Comparison of ENCODE assay signal across 10 mouse cellular contexts in the genomic region with DNA sequence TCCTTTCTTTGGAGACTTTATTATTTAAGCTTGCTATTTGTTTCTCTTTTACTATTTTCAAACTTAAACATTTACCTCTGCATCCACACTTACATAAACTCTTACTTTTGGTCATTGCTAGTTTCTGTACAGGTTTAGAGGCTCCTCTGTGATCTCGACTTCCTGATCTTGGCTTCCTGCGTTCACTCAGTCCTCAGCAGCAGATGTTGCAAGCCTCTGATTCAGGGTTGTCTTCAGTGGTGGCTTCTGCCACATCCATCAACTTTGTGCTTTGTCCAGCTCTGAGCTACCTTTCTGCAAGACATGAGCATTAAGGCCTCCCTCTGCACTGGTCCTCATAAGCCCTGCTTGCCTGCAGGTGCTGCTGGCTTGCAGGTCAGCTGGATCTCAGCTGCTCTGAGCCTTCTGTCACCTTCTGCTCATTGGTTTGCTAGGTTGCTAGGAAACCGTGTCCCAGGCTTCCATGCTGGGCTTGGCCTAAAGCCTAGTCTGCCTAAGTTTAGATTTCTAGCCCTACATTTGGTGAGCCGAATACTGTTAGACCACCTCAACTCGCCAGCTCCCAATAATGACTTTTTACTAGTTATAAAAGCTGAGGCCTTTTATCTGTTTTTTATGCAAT. TPM values are rescaled to one million over a fixed set of nuclear protein-coding genes. Genes with fewer than 3 reads are reported as not detected.
DNase-seq lines count a peak whose midpoint lies in the region; TF ChIP-seq lines count a peak whose summit lies in the region.
"Had no signal": no experiment of that assay in that cellular context is flagged by ENCODE, and none has a peak within 500 bp of the region (broad histone marks: within the 10 kb centered on the region; RNA-seq: fewer than 3 reads in every experiment).

No protein-coding gene starts in this region.

- no peaks in the 10 kb centered on the region for H3K79me2 ChIP-seq in macrophage (ENCODE audit: inconsistent target)

- no peaks in the 10 kb centered on the region for H3K36me3 ChIP-seq in spleen, adult 2 months (ENCODE audit: control insufficient read depth, insufficient read depth, low read length)
- no peaks in the 10 kb centered on the region for H3K36me3 ChIP-seq in macrophage (ENCODE audit: inconsistent target)
- H3K36me3 ChIP-seq: limb, embryonic 13.5 days had no signal

- H3K4me1 ChIP-seq in spleen, adult 2 months (ENCODE audit: control insufficient read depth, insufficient read depth, insufficient read length) = peaks cover 10% of the 10 kb centered on the region
- H3K4me1 ChIP-seq: limb, embryonic 13.5 days had no signal

- DNase-seq in spleen, adult 2 months (ENCODE audit: low read depth in 1 of 2, low spot score in 2 of 2) = no peak
- no peak for DNase-seq in spleen, postnatal 4 days (ENCODE audit: low spot score in 2 of 2)
- peak; percentile 10 to 13 for DNase-seq in heart, postnatal 36 days
- DNase-seq in adrenal gland, postnatal 36 days = no peak
- no peak for DNase-seq in testis, postnatal 14 days (ENCODE audit: low spot score)
- DNase-seq in gastrocnemius, postnatal 36 days = no peak
- DNase-seq in gastrocnemius, adult 8-10 months (ENCODE audit: low spot score in 2 of 2) = no peak

- no peak for TF ChIP-seq CTCF in spleen, adult 2 months (IDR thresholded peaks at IDR 0.05; ENCODE audit: extremely low read depth, insufficient read depth, insufficient read length, insufficient replicate concordance)

- no peaks in the 10 kb centered on the region for H3K27me3 ChIP-seq in spleen, adult 2 months (ENCODE audit: control insufficient read depth, insufficient read depth, low read length)
- H3K27me3 ChIP-seq: limb, embryonic 13.5 days; Patski had no signal

- intact Hi-C loops in heart, postnatal 36 days (cut with DNase I) = no loop called here
- intact Hi-C loops in gastrocnemius, postnatal 36 days (cut with DNase I) = no loop called here

- 0 out of 2 replicates have a peak overlapping the region, but pooled peaks have one; percentile 21 for H3K27ac ChIP-seq in spleen, adult 2 months (ENCODE audit: insufficient read depth, low read length)
- peak overlapping the region; percentile 3; the same call in 1 of the 2 replicates for H3K27ac ChIP-seq in macrophage
- H3K27ac ChIP-seq: limb, embryonic 13.5 days had no signal

- H3K4me3 ChIP-seq in spleen, adult 2 months (ENCODE audit: extremely low read depth, insufficient read depth, insufficient read length) = no peak overlapping the region
- H3K4me3 ChIP-seq in macrophage (ENCODE audit: inconsistent target) = no peak overlapping the region
- H3K4me3 ChIP-seq: limb, embryonic 13.5 days had no signal

- WGBS in spleen, adult 2 months = 43% methylated on average over 5 of the region's 5 CpGs
- 42% methylated on average over 5 of the region's 5 CpGs for WGBS in macrophage (ENCODE audit: missing documents)

- no peak for TF ChIP-seq POLR2A in spleen, adult 2 months (IDR thresholded peaks at IDR 0.05; ENCODE audit: low read depth, low read length)

RNA-seq across cellular contexts. Expression of gene Cd48, which starts 8.8 kb away (rescaled TPM):
- polyA plus RNA-seq in spleen, adult 2 months (2012; rRNA removed) = 46.1 and 50.3 TPM in 2 replicates
- 1 to 10 TPM; 2.4 to 2.7 TPM for total RNA-seq in heart, postnatal 36 days (2021)
- 100 to 1,000 TPM in 25 of 26 experiments, 10 to 100 TPM in 1; 76.3 to 222 (median 181) TPM for total RNA-seq in macrophage (2018; cell fraction: chromatin; rRNA removed)
- total RNA-seq in macrophage (2018; cell fraction: cytosol; rRNA removed) = 100 to 1,000 TPM; 200 to 270 (median 237) TPM
- total RNA-seq in macrophage (2018; cell fraction: nucleus; rRNA removed) = 100 to 1,000 TPM; 137 to 292 (median 225) TPM
- 230 to 330 TPM (median 260 TPM) in 3 replicates for polyA plus RNA-seq in macrophage (2018)
- 1 to 10 TPM; 1.8 to 3.5 TPM for total RNA-seq in adrenal gland, postnatal 36 days (2021)
- total RNA-seq in gastrocnemius, postnatal 36 days (2021) = under 1 TPM; 0.64 to 0.74 TPM
- total RNA-seq in gastrocnemius, adult 8-10 months (2022) = under 1 TPM in 3 of 4 experiments, not detected in 1; 0.48 to 0.56 (median 0.49) TPM
- polyA plus RNA-seq: Patski had no signal

RNA-seq across cellular contexts. Expression of gene Slamf7, which starts 20.1 kb away (rescaled TPM):
- 9.6 and 12.3 TPM in 2 replicates for polyA plus RNA-seq in spleen, adult 2 months (2012; rRNA removed)
- under 1 TPM; 0.28 to 0.38 TPM for total RNA-seq in heart, postnatal 36 days (2021)
- 1,000 to 10,000 TPM in 9 of 26 experiments, 100 to 1,000 TPM in 17; 248 to 1,912 (median 729) TPM for total RNA-seq in macrophage (2018; cell fraction: chromatin; rRNA removed)
- total RNA-seq in macrophage (2018; cell fraction: cytosol; rRNA removed) = 1,000 to 10,000 TPM in 1 of 26 experiments, 100 to 1,000 TPM in 25; 219 to 1,276 (median 582) TPM
- total RNA-seq in macrophage (2018; cell fraction: nucleus; rRNA removed) = 1,000 to 10,000 TPM in 13 of 26 experiments, 100 to 1,000 TPM in 13; 184 to 2,064 (median 1,037) TPM
- polyA plus RNA-seq in macrophage (2018) = 92.5 to 257 TPM (median 179 TPM) in 3 replicates
- 1 to 10 TPM in 1 of 2 experiments, under 1 TPM in 1; 0.43 to 1.1 TPM for total RNA-seq in adrenal gland, postnatal 36 days (2021)
- total RNA-seq in gastrocnemius, postnatal 36 days (2021) = under 1 TPM in 1 of 2 experiments, not detected in 1; 0.12 TPM
- under 1 TPM in 1 of 4 experiments, not detected in 3; 0.65 TPM for total RNA-seq in gastrocnemius, adult 8-10 months (2022)
- polyA plus RNA-seq: Patski had no signal

Comparison
In these comparisons a context has a peak if more than half of its experiments do, and no peak if none do; other contexts are left out.
1. DNase-seq: peak in heart, postnatal 36 days (2 of 2); none in spleen, adult 2 months (0 of 2), spleen, postnatal 4 days (0 of 2), adrenal gland, postnatal 36 days (0 of 2), testis, postnatal 14 days (single experiment), gastrocnemius, postnatal 36 days (0 of 2) and gastrocnemius, adult 8-10 months (0 of 2).